Mouse (Mus musculus): ENCODE measurements around the gene Cfap20.

GRCm38 (mm10) chr8:95435930-95436329, 1.3 kb upstream of the Cfap20 start:
- TF ChIP-seq POLR2A (IDR thresholded peaks at IDR 0.05; ENCODE audit: borderline replicate concordance, insufficient read depth, low read length) (no peak), CTCF (IDR thresholded peaks at IDR 0.05; ENCODE audit: borderline replicate concordance, insufficient read depth, low read depth, low read length) (no peak)
